Mouse (Mus musculus): Measurements from ENCODE around the gene Taf4.
A peak's percentile ranks its signal among the peaks of the same experiment; 100 is the strongest.

- TF ChIP-seq CTCF (IDR thresholded peaks at IDR 0.05; ENCODE audit: control insufficient read depth, insufficient read depth, insufficient read length) (peak; percentile 2), USF1 (IDR thresholded peaks at IDR 0.05; ENCODE audit: low read depth) (no peak)
These were observed 62.2 kb downstream of the Taf4 start for GRCm38 (mm10) chr2:179914246-179914645.
